Mouse (Mus musculus): ENCODE data around the gene Iffo1.

- TF ChIP-seq POLR2A (IDR thresholded peaks at IDR 0.05; ENCODE audit: borderline replicate concordance, low read depth, low read length): no peak
- no peak for TF ChIP-seq CTCF (IDR thresholded peaks at IDR 0.05; ENCODE audit: low read depth, low read length)
These were observed 1.1 kb upstream of the Iffo1 start for GRCm38 (mm10) chr6:125143904-125144303.

All from bone marrow macrophage, adult 2 months (primary cell).